Comparison of ENCODE assay signal across 9 mouse cellular contexts in the genomic region with DNA sequence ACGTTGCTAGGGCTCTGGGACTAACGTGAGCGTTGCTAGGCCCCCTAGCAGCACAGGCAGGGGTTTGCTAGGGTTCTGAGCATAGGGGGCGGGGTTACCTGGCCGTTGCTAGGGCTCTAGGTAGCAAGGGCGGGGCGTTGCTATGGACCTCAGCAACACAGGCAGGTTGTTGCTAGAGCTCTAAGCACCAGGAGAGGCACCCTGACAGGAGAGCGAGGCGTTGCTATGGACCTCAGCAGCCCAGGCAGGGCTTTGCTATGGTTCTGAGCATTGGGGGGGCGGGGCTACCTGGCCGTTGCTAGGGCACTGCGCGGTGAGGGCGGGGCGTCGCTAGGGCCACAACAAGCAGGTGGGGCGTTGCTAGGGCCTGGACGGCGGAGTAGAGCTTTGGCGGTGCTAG. TPM values are rescaled to one million over a fixed set of nuclear protein-coding genes. Genes with fewer than 3 reads are reported as not detected.
DNase-seq lines count a peak whose midpoint lies in the region; ATAC-seq and TF ChIP-seq lines count a peak whose summit lies in the region.
"Had no signal": no experiment of that assay in that cellular context is flagged by ENCODE, and none has a peak within 500 bp of the region (broad histone marks: within the 10 kb centered on the region; RNA-seq: fewer than 3 reads in every experiment).

No protein-coding gene starts in this region.

- H3K27me3 ChIP-seq in heart, embryonic 15.5 days = peaks cover 25% of the 10 kb centered on the region
- H3K27me3 ChIP-seq in erythroblast, embryonic 14.5 days (ENCODE audit: control insufficient read depth) = peaks cover 42% of the 10 kb centered on the region
- peaks cover 1% of the 10 kb centered on the region for H3K27me3 ChIP-seq in lung, embryonic 16.5 days (ENCODE audit: control insufficient read depth, insufficient read depth, low read depth, low read length)
- no peaks in the 10 kb centered on the region for H3K27me3 ChIP-seq in small intestine, adult 2 months (ENCODE audit: control insufficient read depth, insufficient read depth, low read length)

- no peak for TF ChIP-seq CTCF in small intestine, adult 2 months (IDR thresholded peaks at IDR 0.05; ENCODE audit: extremely low read depth, insufficient read length, insufficient replicate concordance, low read depth, low read length)

- peak overlapping the region; percentile 41; the same call in 1 of the 2 replicates for H3K27ac ChIP-seq in heart, embryonic 15.5 days
- peak overlapping the region; percentile 54 for H3K27ac ChIP-seq in lung, embryonic 16.5 days (ENCODE audit: low read length)
- H3K27ac ChIP-seq in small intestine, adult 2 months (ENCODE audit: insufficient read depth, low read depth, low read length) = peak overlapping the region; percentile 18; the same call in 1 of the 2 replicates

- H3K36me3 ChIP-seq in heart, embryonic 15.5 days = no peaks in the 10 kb centered on the region
- H3K36me3 ChIP-seq in erythroblast, embryonic 14.5 days (ENCODE audit: control insufficient read depth) = peaks cover 23% of the 10 kb centered on the region
- H3K36me3 ChIP-seq in lung, embryonic 16.5 days (ENCODE audit: control insufficient read depth, insufficient read depth, low read length) = peaks cover 2% of the 10 kb centered on the region; the same call in 1 of the 2 replicates
- peaks cover 10% of the 10 kb centered on the region for H3K36me3 ChIP-seq in small intestine, adult 2 months (ENCODE audit: control insufficient read depth, insufficient read depth, low read length)

- WGBS in heart, embryonic 15.5 days = under 1% methylated on average over 20 of the region's 20 CpGs
- WGBS in lung, embryonic 16.5 days = 1% methylated on average over 20 of the region's 20 CpGs
- under 1% methylated on average over 20 of the region's 20 CpGs for WGBS in small intestine, adult 2 months

- 0 out of 2 replicates have a peak, but pooled peaks have one; percentile 27 for TF ChIP-seq POLR2A in small intestine, adult 2 months (IDR thresholded peaks at IDR 0.05; ENCODE audit: low read depth, low read length)

- peaks cover 44% of the 10 kb centered on the region for H3K4me1 ChIP-seq in heart, embryonic 15.5 days (replicated peaks)
- H3K4me1 ChIP-seq in erythroblast, embryonic 14.5 days (ENCODE audit: control insufficient read depth) = peaks cover 87% of the 10 kb centered on the region
- peaks cover 35% of the 10 kb centered on the region for H3K4me1 ChIP-seq in lung, embryonic 16.5 days (replicated peaks; ENCODE audit: control insufficient read depth, insufficient read depth, low read length)
- peaks cover 35% of the 10 kb centered on the region for H3K4me1 ChIP-seq in small intestine, adult 2 months (ENCODE audit: control insufficient read depth, insufficient read depth, insufficient read length, low read length)

- no peak overlapping the region for H3K9ac ChIP-seq in heart, embryonic 15.5 days
- H3K9ac ChIP-seq in lung, embryonic 16.5 days (ENCODE audit: low read length) = peak overlapping the region; percentile 25; the same call in 1 of the 2 replicates

- ATAC-seq in heart, embryonic 15.5 days (replicated peaks; ENCODE audit: insufficient number of reproducible peaks, insufficient read depth, low FRiP score, low read depth) = peak; percentile 21
- peak; percentile 51 for ATAC-seq in lung, embryonic 16.5 days (ENCODE audit: low read depth)

- H3K4me2 ChIP-seq in heart, embryonic 15.5 days = peak overlapping the region; percentile 88
- peak overlapping the region; percentile 62 for H3K4me2 ChIP-seq in lung, embryonic 16.5 days (ENCODE audit: low read depth, low read length)

- no peaks in the 10 kb centered on the region for H3K9me3 ChIP-seq in heart, embryonic 15.5 days (replicated peaks)
- peaks cover 7% of the 10 kb centered on the region for H3K9me3 ChIP-seq in erythroblast, embryonic 14.5 days (ENCODE audit: control insufficient read depth, low read length)
- no peaks in the 10 kb centered on the region for H3K9me3 ChIP-seq in lung, embryonic 16.5 days (ENCODE audit: control insufficient read depth, low read length)

- H3K4me3 ChIP-seq in heart, embryonic 15.5 days = peak overlapping the region; percentile 74
- H3K4me3 ChIP-seq in erythroblast, embryonic 14.5 days (replicated peaks) = peak overlapping the region; percentile 72
- H3K4me3 ChIP-seq in lung, embryonic 16.5 days (ENCODE audit: low read length) = peak overlapping the region; percentile 78
- peak overlapping the region; percentile 70 for H3K4me3 ChIP-seq in small intestine, adult 2 months (ENCODE audit: low read depth, low read length)

- no peak for DNase-seq in heart, postnatal 4 days
- DNase-seq in WW6 (ENCODE audit: low read depth, low spot score) = peak; percentile 96
- peak; percentile 94 for DNase-seq in kidney, adult 9 months
- DNase-seq in embryo, embryonic 9.5 days (ENCODE audit: extremely low spot score) = no peak

RNA-seq across cellular contexts. Expression of gene Mast3, which starts 12.2 kb away (rescaled TPM):
- 5.0 and 11.1 TPM in 2 replicates for polyA plus RNA-seq in heart, embryonic 15.5 days (2015; fragmentation: Nextera tagmentation; extraction: Ambion mirVana)
- total RNA-seq in heart, postnatal 4 days (2021) = 1 to 10 TPM; 8.4 to 8.9 TPM
- 3.7 and 4.8 TPM in 2 replicates for polyA plus RNA-seq in erythroblast, embryonic 14.5 days (2012)
- polyA plus RNA-seq in lung, embryonic 16.5 days (2015; fragmentation: Nextera tagmentation; extraction: Ambion mirVana) = 13.7 and 14.3 TPM in 2 replicates
- polyA plus RNA-seq in small intestine, adult 2 months (2012; rRNA removed) = 63.9 and 71.9 TPM in 2 replicates

RNA-seq across cellular contexts. Expression of gene Il12rb1, which starts 15.5 kb away (rescaled TPM):
- 0.15 and 0.53 TPM in 2 replicates for polyA plus RNA-seq in heart, embryonic 15.5 days (2015; fragmentation: Nextera tagmentation; extraction: Ambion mirVana)
- total RNA-seq in heart, postnatal 4 days (2021) = under 1 TPM in 1 of 2 experiments, not detected in 1; 0.12 TPM
- polyA plus RNA-seq in erythroblast, embryonic 14.5 days (2012) = 0.03 TPM in 1 of 2 replicates, not detected in the other
- 0.24 and 0.69 TPM in 2 replicates for polyA plus RNA-seq in lung, embryonic 16.5 days (2015; fragmentation: Nextera tagmentation; extraction: Ambion mirVana)
- 2.5 and 5.4 TPM in 2 replicates for polyA plus RNA-seq in small intestine, adult 2 months (2012; rRNA removed)
- total RNA-seq: adrenal gland, postnatal 36 days had no signal

RNA-seq across cellular contexts. Expression of gene Pik3r2, which starts 16.2 kb away (rescaled TPM):
- polyA plus RNA-seq in heart, embryonic 15.5 days (2015; fragmentation: Nextera tagmentation; extraction: Ambion mirVana) = 28.0 and 45.8 TPM in 2 replicates
- total RNA-seq in heart, postnatal 4 days (2021) = 10 to 100 TPM; 36.0 to 39.2 TPM
- 3.8 and 4.9 TPM in 2 replicates for polyA plus RNA-seq in erythroblast, embryonic 14.5 days (2012)
- polyA plus RNA-seq in lung, embryonic 16.5 days (2015; fragmentation: Nextera tagmentation; extraction: Ambion mirVana) = 56.0 and 56.8 TPM in 2 replicates
- polyA plus RNA-seq in small intestine, adult 2 months (2012; rRNA removed) = 129 and 414 TPM in 2 replicates

RNA-seq across cellular contexts. Expression of gene Mpv17l2, which starts 32.0 kb away (rescaled TPM):
- 43.0 and 45.2 TPM in 2 replicates for polyA plus RNA-seq in heart, embryonic 15.5 days (2015; fragmentation: Nextera tagmentation; extraction: Ambion mirVana)
- total RNA-seq in heart, postnatal 4 days (2021) = 10 to 100 TPM; 35.8 to 37.9 TPM
- 11.4 and 15.6 TPM in 2 replicates for polyA plus RNA-seq in erythroblast, embryonic 14.5 days (2012)
- polyA plus RNA-seq in lung, embryonic 16.5 days (2015; fragmentation: Nextera tagmentation; extraction: Ambion mirVana) = 37.1 and 39.2 TPM in 2 replicates
- 190 and 222 TPM in 2 replicates for polyA plus RNA-seq in small intestine, adult 2 months (2012; rRNA removed)

RNA-seq across cellular contexts. Expression of gene Rab3a, which starts 38.2 kb away (rescaled TPM):
- polyA plus RNA-seq in heart, embryonic 15.5 days (2015; fragmentation: Nextera tagmentation; extraction: Ambion mirVana) = 21.0 and 25.5 TPM in 2 replicates
- 10 to 100 TPM; 27.3 to 28.7 TPM for total RNA-seq in heart, postnatal 4 days (2021)
- 0.30 and 0.59 TPM in 2 replicates for polyA plus RNA-seq in erythroblast, embryonic 14.5 days (2012)
- polyA plus RNA-seq in lung, embryonic 16.5 days (2015; fragmentation: Nextera tagmentation; extraction: Ambion mirVana) = 14.8 and 16.2 TPM in 2 replicates
- 14.9 and 26.3 TPM in 2 replicates for polyA plus RNA-seq in small intestine, adult 2 months (2012; rRNA removed)

Comparison
In these comparisons a context has a peak if more than half of its experiments do, and no peak if none do; other contexts are left out.
1. DNase-seq: peak in WW6 (single experiment) and kidney, adult 9 months (single experiment); none in heart, postnatal 4 days (single experiment) and embryo, embryonic 9.5 days (single experiment).
2. Peak in every context shown above with its lines, with median percentiles within 50 percentile points of each other: H3K27ac ChIP-seq and H3K4me3 ChIP-seq.